Mouse (Mus musculus) thymus, postnatal 4 days (tissue): ENCODE results near the gene Ralgps1.

Experiments used
- DNase-seq: peaks from one replicate; pipeline ENCODE4 v3.0.0; 2021

Ralgps1 gene

GRCm38 (mm10) chr2:33170777-33171565 is 200.3 kb downstream of the Ralgps1 start:
- no peak for DNase-seq

GRCm38 (mm10) chr2:33169445-33169844 is 201.8 kb downstream of the Ralgps1 start:
- DNase-seq = no peak

DNA sequence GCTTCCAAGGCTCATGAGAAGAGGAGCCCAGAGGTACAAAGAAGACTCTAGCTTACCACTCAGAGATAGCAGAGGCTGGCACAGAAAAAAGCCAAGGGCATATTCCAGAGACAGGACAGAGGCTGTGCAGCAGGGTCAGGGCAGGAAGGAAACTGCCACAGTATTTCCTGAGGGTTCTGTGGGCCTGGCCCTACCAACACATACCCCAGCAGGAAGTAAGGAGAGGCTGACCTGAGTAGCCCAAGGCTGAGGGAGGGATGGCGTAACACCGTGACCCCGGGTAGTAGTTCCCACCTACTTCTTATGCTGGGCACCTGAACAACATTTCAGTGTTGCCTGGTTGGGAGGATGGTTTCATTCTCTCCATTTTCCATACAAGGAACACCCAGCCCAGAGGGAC is 204.2 kb downstream of the Ralgps1 start:
- no peak for DNase-seq

DNA sequence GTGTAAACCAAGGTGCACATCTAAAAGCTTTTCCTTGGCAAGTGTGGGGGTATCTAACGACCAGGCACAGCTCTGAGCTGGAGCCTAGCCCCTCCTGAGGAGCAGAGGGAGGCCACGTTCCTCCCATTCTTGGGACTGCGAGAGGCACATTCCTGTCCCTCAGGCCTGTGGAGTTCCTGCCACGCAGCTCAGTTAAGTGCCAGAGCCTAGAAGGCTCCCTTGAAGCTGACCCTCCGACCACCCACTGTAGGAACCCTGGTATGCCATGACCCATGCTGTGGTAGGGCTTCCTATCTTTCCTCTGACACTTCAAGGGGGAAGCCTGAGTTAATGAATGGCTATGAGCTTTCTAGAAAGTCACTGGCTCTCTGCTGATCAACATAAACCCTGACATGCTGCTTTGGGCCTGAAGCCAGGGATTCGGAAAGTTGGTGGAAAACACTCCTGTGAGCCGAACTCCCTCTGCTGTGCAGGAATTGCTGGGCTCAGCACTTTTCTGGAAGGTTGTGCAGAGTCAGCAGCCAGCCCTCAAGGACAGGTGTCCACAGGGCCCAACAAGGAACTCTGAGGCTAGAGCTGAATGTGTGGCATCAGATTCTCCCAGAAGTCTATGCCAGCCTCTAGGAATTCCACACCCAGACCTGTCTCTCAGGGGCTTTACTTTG is 205.4 kb downstream of the Ralgps1 start:
- no peak for DNase-seq

DNA sequence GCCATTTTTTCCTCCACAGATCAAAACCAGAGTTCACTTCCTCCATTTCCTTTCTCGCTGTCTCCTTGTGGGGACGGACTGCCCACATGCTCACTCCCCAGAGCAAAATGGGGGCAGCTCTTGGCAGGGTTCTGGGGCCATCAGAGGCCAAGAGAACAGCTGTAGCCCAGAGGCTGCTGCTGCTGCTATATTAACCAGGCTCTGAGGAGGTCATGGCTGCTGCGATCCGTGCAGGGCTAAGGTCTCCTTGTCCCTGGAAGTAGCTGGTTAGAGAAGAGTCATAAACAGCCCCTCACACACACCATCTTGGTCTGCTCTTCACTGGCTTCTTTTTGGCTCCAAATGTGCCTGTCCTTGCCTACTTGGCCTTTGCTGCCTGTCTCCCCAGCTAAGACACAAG is 206.1 kb downstream of the Ralgps1 start:
- no peak for DNase-seq

GRCm38 (mm10) chr2:33164646-33165045 is 206.6 kb downstream of the Ralgps1 start:
- no peak for DNase-seq

DNA sequence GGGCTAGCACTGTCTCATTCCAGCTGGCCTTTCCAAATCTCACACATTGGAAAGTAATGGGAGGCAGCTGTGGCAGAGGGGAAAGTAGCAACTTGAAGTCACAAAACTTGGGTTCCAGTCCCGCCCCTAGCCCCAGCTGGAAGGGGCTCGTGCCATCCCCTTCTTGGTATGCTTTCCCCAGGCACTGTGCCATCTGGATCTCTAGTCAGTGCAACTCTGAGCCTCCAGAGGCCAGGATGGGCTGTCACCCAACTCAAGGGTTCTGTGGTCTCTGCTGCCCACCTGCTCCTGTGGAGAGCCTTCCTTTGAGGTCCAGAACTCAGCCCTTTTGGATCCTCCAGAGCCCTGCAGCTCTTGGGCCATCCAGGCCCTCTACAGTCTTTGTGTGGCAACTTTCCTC is 209.2 kb downstream of the Ralgps1 start:
- DNase-seq = no peak

- DNase-seq = no peak
These were observed 210.8 kb downstream of the Ralgps1 start for GRCm38 (mm10) chr2:33160326-33160973.

GRCm38 (mm10) chr2:33159593-33159992 is 211.7 kb downstream of the Ralgps1 start:
- DNase-seq = no peak

DNA sequence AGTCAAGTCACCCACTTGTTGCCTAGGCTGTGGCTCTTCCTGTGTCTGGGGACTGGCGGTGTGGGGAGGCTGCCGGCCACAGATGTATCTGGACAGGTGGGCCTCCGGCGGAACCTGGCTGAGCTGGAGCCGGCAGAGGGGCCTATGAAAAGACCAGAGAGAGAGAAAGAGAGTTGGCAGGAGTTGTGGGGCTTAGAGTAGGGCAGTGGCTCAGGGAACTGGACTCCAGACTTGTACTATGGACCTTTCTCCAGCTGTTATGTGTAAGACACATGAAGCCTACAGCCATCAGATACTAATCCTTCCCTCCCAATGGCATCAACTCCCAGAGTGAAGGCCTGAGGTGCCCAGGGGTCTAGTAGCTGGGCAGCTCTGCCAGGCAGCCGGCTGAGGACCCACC is 212.4 kb downstream of the Ralgps1 start:
- no peak for DNase-seq

GRCm38 (mm10) chr2:33156283-33156781 is 215.0 kb downstream of the Ralgps1 start:
- no peak for DNase-seq

DNA sequence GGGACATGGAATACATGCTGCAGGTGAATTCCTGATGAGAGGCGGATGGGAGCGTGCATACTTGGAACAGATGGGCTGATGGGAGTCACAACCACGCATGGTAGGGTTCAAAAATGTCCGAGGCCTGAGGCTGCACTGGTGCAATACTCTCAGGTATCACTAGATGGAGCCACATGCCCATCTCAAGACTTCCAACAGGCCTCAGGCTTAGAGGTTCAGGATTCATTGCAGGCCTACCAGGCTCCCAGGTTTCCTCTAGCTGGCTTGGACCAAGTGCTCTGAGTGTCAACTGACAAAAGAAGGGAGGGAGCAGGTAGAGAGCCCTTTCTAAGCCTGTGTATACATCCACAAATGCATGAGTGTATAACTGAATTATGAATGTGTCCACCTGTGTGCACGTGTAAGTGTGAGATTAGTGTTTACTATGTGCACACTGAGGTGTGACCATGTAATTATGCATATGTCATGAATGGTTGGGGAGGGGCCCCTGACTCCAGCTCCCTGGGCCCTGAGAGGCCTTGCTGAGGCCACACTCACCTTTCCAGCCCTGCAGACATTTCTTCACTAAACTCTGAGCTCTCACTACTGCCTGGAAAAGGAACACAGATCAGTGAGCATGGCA is 216.4 kb downstream of the Ralgps1 start:
- DNase-seq = peak; percentile 81

DNA sequence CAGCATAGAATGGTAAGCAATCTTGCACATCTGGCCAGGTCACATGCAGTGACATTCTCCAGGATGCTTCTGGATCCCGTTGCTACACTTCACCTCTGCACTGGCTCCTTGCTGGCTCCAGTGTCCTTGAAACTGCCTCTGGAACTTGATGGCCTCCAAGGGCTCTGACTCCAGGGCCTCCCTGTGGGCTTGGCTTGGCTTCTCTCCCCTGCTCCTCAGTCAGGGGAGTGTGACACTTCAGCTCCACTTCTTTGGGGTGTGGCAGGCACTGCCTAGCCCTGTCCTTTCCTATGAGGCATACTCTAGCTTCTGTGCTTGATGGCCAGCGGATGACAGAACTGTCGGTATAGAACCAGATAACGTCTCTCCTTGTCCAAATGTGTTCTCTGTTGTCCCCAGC is 224.3 kb downstream of the Ralgps1 start:
- no peak for DNase-seq

DNA sequence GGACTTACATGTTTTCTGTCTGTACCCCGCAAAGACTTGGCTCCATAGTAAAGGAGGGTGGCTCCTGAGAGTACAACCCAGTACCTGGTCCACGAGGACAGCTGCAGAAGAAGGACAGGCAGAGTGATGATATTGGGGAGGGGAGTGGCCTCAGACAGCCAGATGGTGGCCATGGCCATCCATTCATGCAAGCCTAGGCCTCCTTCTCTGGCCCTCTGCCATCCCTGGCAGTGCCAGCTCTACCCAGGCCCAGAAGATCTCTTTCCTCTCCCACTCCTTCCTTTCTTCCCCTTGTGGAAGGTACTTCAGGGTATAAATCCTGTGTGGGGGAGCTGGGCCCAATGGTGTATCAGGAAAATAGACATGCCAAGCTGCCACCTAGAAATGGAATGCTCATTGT is 228.0 kb downstream of the Ralgps1 start:
- DNase-seq = no peak

DNA sequence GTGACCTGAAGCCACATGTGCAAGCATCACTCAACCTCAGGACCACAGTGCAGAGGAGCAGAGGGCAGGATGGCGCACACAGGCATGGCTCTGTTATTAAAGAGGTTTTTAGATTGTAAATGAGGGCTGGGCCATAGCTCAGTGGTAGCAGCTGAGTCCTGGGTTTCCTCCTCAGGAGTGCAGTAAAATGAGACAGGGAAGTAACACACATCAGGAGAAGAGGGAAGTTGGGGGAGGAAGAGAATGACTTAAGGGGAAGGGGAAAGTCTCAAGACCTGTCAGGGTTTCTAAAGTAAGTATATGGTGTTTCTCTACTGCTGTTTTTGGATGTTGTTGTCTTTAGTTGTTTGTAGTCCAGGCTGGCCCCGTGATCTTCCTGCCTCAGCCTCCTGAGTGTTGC is 232.8 kb downstream of the Ralgps1 start:
- no peak for DNase-seq

GRCm38 (mm10) chr2:33137731-33138130 is 233.6 kb downstream of the Ralgps1 start:
- DNase-seq = no peak

DNA sequence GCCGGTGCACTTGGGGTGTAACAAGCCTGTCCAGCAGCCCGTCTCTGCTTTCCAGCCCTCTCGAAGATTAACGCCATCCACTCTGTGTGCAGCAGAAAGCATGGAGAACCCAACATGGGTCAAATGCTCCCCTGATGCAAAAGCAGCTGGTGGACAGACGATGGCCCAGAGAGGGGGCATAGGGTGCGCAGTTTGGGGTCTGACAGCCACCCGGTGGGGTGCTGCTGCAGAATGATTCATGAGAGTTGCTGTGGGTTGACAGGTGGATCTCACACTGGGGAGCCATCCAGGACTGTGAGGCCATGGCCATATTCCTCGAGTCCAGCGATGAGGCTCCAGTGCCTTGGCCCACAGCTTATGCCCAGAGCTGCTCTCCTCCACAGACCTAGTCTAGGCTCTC is 234.0 kb downstream of the Ralgps1 start:
- no peak for DNase-seq

DNA sequence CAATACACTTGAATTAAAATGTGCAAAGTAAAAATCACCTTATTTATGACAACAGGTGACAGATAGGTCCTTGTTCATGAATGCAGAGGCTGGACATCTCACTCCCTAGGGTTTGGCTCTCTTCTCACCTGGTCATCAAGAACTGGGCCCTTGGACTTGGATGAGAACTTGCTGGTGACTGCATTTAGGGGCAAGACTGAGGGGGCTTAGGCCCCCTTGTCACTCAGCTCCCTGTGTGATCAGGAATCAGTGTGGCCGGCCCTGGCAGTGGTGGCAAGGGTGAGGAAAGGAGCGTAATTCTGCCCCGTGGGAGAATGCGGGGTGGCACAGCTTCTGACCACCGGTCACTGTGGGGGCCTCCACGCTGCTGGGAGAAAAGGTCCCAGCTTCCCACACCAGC is 234.9 kb downstream of the Ralgps1 start:
- no peak for DNase-seq

DNA sequence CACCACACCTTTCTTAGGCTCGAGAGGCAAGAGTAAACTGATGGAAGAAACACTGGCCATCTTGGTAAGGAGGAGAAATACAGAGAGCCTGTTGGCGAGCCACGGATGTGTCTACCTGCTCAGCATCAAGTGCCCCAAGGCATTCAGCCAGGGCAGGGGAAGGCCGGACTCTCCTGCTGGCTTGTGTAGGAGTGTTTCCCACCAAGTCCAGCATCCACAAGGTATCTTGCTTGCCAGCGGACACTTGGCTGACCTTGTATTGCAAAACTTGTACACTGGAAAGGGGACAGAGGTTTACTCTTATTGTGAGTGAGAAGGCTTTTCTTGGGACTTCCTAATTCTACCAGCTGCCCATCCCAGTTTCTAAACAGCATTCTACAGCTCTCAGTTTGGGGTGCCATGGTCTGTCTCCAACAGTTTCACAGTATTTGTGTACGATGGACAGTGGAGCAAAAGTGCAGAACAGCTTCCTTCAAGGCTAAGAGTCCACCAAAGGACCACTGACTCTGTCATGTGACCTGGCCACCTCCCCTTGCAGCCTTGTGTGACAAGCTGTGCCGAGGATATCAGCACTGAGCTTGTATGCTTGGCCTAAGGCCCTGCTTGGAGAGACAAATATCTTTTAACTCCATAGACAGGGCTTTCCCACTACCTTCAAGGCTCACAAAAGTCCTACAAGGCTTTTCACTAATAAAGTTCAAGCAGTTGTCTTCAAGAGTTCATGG is 236.4 kb downstream of the Ralgps1 start:
- DNase-seq = no peak

GRCm38 (mm10) chr2:33132306-33132705 is 239.0 kb downstream of the Ralgps1 start:
- DNase-seq = peak; percentile 53

DNA sequence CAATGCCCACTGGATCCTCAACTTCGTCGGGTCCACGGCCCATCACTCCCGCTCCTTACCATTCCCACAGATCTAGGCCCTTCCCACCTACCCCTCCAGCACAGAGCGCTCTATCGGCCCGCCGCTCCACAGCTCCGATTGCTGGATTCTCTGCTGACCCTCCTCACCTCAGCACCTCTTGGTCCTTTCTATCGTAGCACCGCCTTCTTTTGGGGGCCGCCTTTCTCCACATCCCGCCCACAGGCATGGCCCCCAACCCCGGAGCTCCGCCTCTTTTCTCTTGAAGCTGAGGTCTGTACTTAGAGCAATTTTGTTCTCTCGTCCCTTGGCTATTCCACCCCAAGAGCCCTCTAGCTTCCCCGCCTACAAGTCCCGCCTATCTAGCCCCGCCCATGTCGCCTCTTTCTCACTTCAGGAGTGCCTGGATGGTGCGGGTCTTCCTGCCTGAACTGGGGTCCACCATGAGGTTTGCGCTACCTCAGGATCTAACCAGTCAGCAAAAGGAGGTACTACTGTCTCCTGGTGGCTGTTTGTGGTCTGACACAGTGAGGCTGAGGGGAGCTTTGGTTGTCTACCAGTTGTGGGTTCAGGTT is 239.7 kb downstream of the Ralgps1 start, which contains the start of gene Garnl3:
Garnl3 (minus strand) TSS at position 155 of the 593 bp plus-strand sequence.
- DNase-seq = peak; percentile 80
